Mouse (Mus musculus) neural tube, embryonic 13.5 days (tissue): ENCODE measurements at regions not wholly inside any gene's neighbourhood (a gene's known extent, or its start where the extent isn't known, plus 50 kb on each side); places are given as distances from the start of the nearest gene placed in this dataset.

Experiments used
- ATAC-seq: fragments of 200-750 bp; cut with Nextera tagmentation; 2 replicates; pipeline ENCODE4 v1.8.0; 2017; ENCODE audit warnings: low read depth, mild to moderate bottlenecking, moderate TSS enrichment, moderate library complexity
- H3K27ac ChIP-seq: fragments of 300-500 bp; sonication (generic); replicated peaks from 2 replicates; pipeline ENCODE4 v1.5.1; 2015; ENCODE audit warnings: moderate library complexity, mild to moderate bottlenecking, inconsistent platforms
- H3K27me3 ChIP-seq: fragments of 300-500 bp; sonication (generic); 2 replicates; pipeline ENCODE4 v1.6.1; 2015; ENCODE audit warnings: mild to moderate bottlenecking, inconsistent platforms
- H3K36me3 ChIP-seq: fragments of 300-500 bp; sonication (generic); 2 replicates; pipeline ENCODE4 v1.6.1; 2015; ENCODE audit warnings: mild to moderate bottlenecking, inconsistent platforms
- H3K4me1 ChIP-seq: fragments of 300-500 bp; sonication (generic); replicated peaks from 2 replicates; pipeline ENCODE4 v1.6.1; 2015; ENCODE audit warnings: inconsistent platforms
- H3K4me2 ChIP-seq: fragments of 300-500 bp; sonication (generic); 2 replicates; pipeline ENCODE4 v1.6.1; 2015; ENCODE audit warnings: inconsistent platforms, mild to moderate bottlenecking, moderate library complexity
- H3K4me3 ChIP-seq: fragments of 300-500 bp; sonication (generic); 2 replicates; pipeline ENCODE4 v1.5.1; 2015; ENCODE audit warnings: mild to moderate bottlenecking, inconsistent platforms
- H3K9ac ChIP-seq: fragments of 300-500 bp; sonication (generic); 2 replicates; pipeline ENCODE4 v1.6.1; 2015; ENCODE audit warnings: moderate library complexity, mild to moderate bottlenecking, inconsistent platforms
- H3K9me3 ChIP-seq: fragments of 300-500 bp; sonication (generic); 2 replicates; pipeline ENCODE4 v1.6.1; 2016; ENCODE audit warnings: inconsistent platforms
- WGBS: fragments of 180-500 bp; shearing (Covaris S2); methylation state at CpG from one replicate; pipeline ENCODE4 v1.1.7; 2015; 5-methylcytosine and 5-hydroxymethylcytosine counted together

- 89% methylated on average over 5 of the region's 5 CpGs for WGBS
These were observed 58.3 kb upstream of the N6amt1 start for GRCm38 (mm10) chr16:87295727-87296126.

GRCm38 (mm10) chr16:87292826-87293225 lies 61.2 kb upstream of the N6amt1 start:
- Histone ChIP-seq H3K4me1 (no peaks in the 10 kb centered on the region), H3K36me3 (no peaks in the 10 kb centered on the region), H3K27me3 (no peaks in the 10 kb centered on the region), H3K4me3 (no peak overlapping the region), H3K9me3 (no peaks in the 10 kb centered on the region), H3K27ac (no peak overlapping the region), H3K4me2 (no peak overlapping the region), H3K9ac (no peak overlapping the region)
- whole genome bisulfite sequencing = 94% methylated on average over 1 of the region's 1 CpGs
- no peak for ATAC-seq

More at GRCm38 (mm10) chr16:87295727-87296126, 58.3 kb upstream of the N6amt1 start:
- Histone ChIP-seq H3K27me3 (no peaks in the 10 kb centered on the region), H3K27ac (no peak overlapping the region), H3K36me3 (no peaks in the 10 kb centered on the region), H3K4me3 (no peak overlapping the region), H3K4me1 (no peaks in the 10 kb centered on the region), H3K4me2 (no peak overlapping the region), H3K9me3 (no peaks in the 10 kb centered on the region), H3K9ac (no peak overlapping the region)
- no peak for ATAC-seq

- H3K9me3 ChIP-seq = no peaks in the 10 kb centered on the region
- ATAC-seq = no peak
- 86% methylated on average over 2 of the region's 2 CpGs for WGBS
These were observed 62.3 kb upstream of the N6amt1 start for GRCm38 (mm10) chr16:87291716-87292115.

GRCm38 (mm10) chr16:87285639-87286038 lies 68.3 kb upstream of the N6amt1 start:
- Histone ChIP-seq H3K4me1 (no peaks in the 10 kb centered on the region), H3K27me3 (no peaks in the 10 kb centered on the region), H3K27ac (no peak overlapping the region), H3K4me2 (no peak overlapping the region), H3K36me3 (no peaks in the 10 kb centered on the region), H3K4me3 (no peak overlapping the region), H3K9me3 (no peaks in the 10 kb centered on the region), H3K9ac (no peak overlapping the region)
- ATAC-seq = no peak
- WGBS = 80% methylated on average over 2 of the region's 2 CpGs

More at GRCm38 (mm10) chr16:87291716-87292115, 62.3 kb upstream of the N6amt1 start:
- H3K4me3 ChIP-seq = no peak overlapping the region
- H3K4me1 ChIP-seq = no peaks in the 10 kb centered on the region
- no peaks in the 10 kb centered on the region for H3K36me3 ChIP-seq
- H3K9ac ChIP-seq = no peak overlapping the region
- no peak overlapping the region for H3K27ac ChIP-seq
- H3K4me2 ChIP-seq = no peak overlapping the region
- H3K27me3 ChIP-seq = no peaks in the 10 kb centered on the region

GRCm38 (mm10) chr16:87284835-87285510 lies 69.0 kb upstream of the N6amt1 start:
- Histone ChIP-seq H3K4me2 (no peak overlapping the region), H3K9ac (no peak overlapping the region), H3K4me3 (no peak overlapping the region), H3K9me3 (no peaks in the 10 kb centered on the region), H3K27ac (no peak overlapping the region), H3K4me1 (no peaks in the 10 kb centered on the region), H3K36me3 (no peaks in the 10 kb centered on the region), H3K27me3 (no peaks in the 10 kb centered on the region)
- no peak for ATAC-seq
- 63% methylated on average over 7 of the region's 7 CpGs for WGBS

GRCm38 (mm10) chr16:87278518-87278917 lies 75.5 kb upstream of the N6amt1 start:
- no peaks in the 10 kb centered on the region for H3K36me3 ChIP-seq
- no peak overlapping the region for H3K4me2 ChIP-seq
- no peak overlapping the region for H3K9ac ChIP-seq
- H3K27ac ChIP-seq = no peak overlapping the region
- 100% methylated on average over 1 of the region's 1 CpGs for WGBS
- no peaks in the 10 kb centered on the region for H3K27me3 ChIP-seq
- ATAC-seq = no peak
- H3K4me1 ChIP-seq = no peaks in the 10 kb centered on the region
- H3K4me3 ChIP-seq = no peak overlapping the region
- no peaks in the 10 kb centered on the region for H3K9me3 ChIP-seq

GRCm38 (mm10) chr16:87272363-87272762 lies 81.6 kb upstream of the N6amt1 start:
- Histone ChIP-seq H3K27me3 (no peaks in the 10 kb centered on the region), H3K27ac (no peak overlapping the region), H3K4me2 (no peak overlapping the region), H3K4me1 (no peaks in the 10 kb centered on the region), H3K36me3 (no peaks in the 10 kb centered on the region), H3K9me3 (no peaks in the 10 kb centered on the region), H3K9ac (no peak overlapping the region), H3K4me3 (no peak overlapping the region)
- 96% methylated on average over 5 of the region's 5 CpGs for WGBS
- ATAC-seq = no peak

- H3K27me3 ChIP-seq = no peaks in the 10 kb centered on the region
- H3K4me1 ChIP-seq = no peaks in the 10 kb centered on the region
- H3K9ac ChIP-seq = no peak overlapping the region
- no peak overlapping the region for H3K4me3 ChIP-seq
- H3K27ac ChIP-seq = no peak overlapping the region
- 88% methylated on average over 9 of the region's 9 CpGs for WGBS
- no peaks in the 10 kb centered on the region for H3K36me3 ChIP-seq
- no peak for ATAC-seq
- H3K4me2 ChIP-seq = no peak overlapping the region
- H3K9me3 ChIP-seq = no peaks in the 10 kb centered on the region
These were observed 85.8 kb upstream of the N6amt1 start for GRCm38 (mm10) chr16:87267954-87268804.

GRCm38 (mm10) chr16:87267517-87267916 lies 86.5 kb upstream of the N6amt1 start:
- H3K4me2 ChIP-seq = no peak overlapping the region
- no peak overlapping the region for H3K9ac ChIP-seq
- whole genome bisulfite sequencing = 92% methylated on average over 4 of the region's 4 CpGs
- no peak for ATAC-seq
- H3K36me3 ChIP-seq = no peaks in the 10 kb centered on the region
- H3K4me3 ChIP-seq = no peak overlapping the region
- H3K9me3 ChIP-seq = no peaks in the 10 kb centered on the region
- H3K27me3 ChIP-seq = no peaks in the 10 kb centered on the region
- H3K27ac ChIP-seq = no peak overlapping the region
- no peaks in the 10 kb centered on the region for H3K4me1 ChIP-seq

GRCm38 (mm10) chr16:87263571-87263970 lies 90.4 kb upstream of the N6amt1 start:
- H3K27me3 ChIP-seq = no peaks in the 10 kb centered on the region
- ATAC-seq = no peak
- WGBS = 61% methylated on average over 4 of the region's 4 CpGs
- no peaks in the 10 kb centered on the region for H3K36me3 ChIP-seq
- H3K27ac ChIP-seq = no peak overlapping the region
- no peaks in the 10 kb centered on the region for H3K4me1 ChIP-seq
- H3K9ac ChIP-seq = no peak overlapping the region
- no peak overlapping the region for H3K4me2 ChIP-seq
- H3K9me3 ChIP-seq = no peaks in the 10 kb centered on the region
- H3K4me3 ChIP-seq = no peak overlapping the region

GRCm38 (mm10) chr16:87263041-87263440 lies 90.9 kb upstream of the N6amt1 start:
- no peak overlapping the region for H3K9ac ChIP-seq
- H3K4me1 ChIP-seq = no peaks in the 10 kb centered on the region
- no peak overlapping the region for H3K27ac ChIP-seq
- ATAC-seq = no peak
- no peaks in the 10 kb centered on the region for H3K36me3 ChIP-seq
- no peaks in the 10 kb centered on the region for H3K27me3 ChIP-seq
- H3K4me2 ChIP-seq = no peak overlapping the region
- H3K9me3 ChIP-seq = no peaks in the 10 kb centered on the region
- WGBS = 85% methylated on average over 8 of the region's 8 CpGs
- no peak overlapping the region for H3K4me3 ChIP-seq

GRCm38 (mm10) chr16:87262497-87262896 lies 91.5 kb upstream of the N6amt1 start:
- Histone ChIP-seq H3K4me3 (no peak overlapping the region), H3K27ac (no peak overlapping the region), H3K36me3 (no peaks in the 10 kb centered on the region), H3K4me1 (no peaks in the 10 kb centered on the region), H3K9ac (no peak overlapping the region), H3K4me2 (no peak overlapping the region), H3K27me3 (no peaks in the 10 kb centered on the region), H3K9me3 (no peaks in the 10 kb centered on the region)
- whole genome bisulfite sequencing = 73% methylated on average over 3 of the region's 3 CpGs
- no peak for ATAC-seq
